Comparison of ENCODE assay signal across 8 mouse cellular contexts in genomic region chr19:53773937-53774640, GRCm38 (mm10).
DNase-seq lines count a peak whose midpoint lies in the region; ATAC-seq and TF ChIP-seq lines count a peak whose summit lies in the region.

No protein-coding gene starts in this region.

- H3K9me3 ChIP-seq in lung, embryonic 14.5 days (ENCODE audit: low read depth, low read length) = no peaks in the 10 kb centered on the region
- H3K9me3 ChIP-seq in heart, embryonic 13.5 days = no peaks in the 10 kb centered on the region
- H3K9me3 ChIP-seq in kidney, embryonic 15.5 days (replicated peaks) = no peaks in the 10 kb centered on the region

- ATAC-seq in lung, embryonic 14.5 days (ENCODE audit: insufficient read depth) = peak; percentile 52; the same call in 1 of the 2 replicates
- ATAC-seq in erythroid progenitor cell, adult 5-6 weeks (replicated peaks; ENCODE audit: low FRiP score, poor library complexity, severe bottlenecking) = peak; percentile 66; the same call in 1 of the 2 replicates
- no peak; the same call in 1 of the 2 replicates for ATAC-seq in heart, embryonic 13.5 days (ENCODE audit: extremely low read depth, insufficient number of reproducible peaks, low FRiP score, low TSS enrichment)
- peak; percentile 75 for ATAC-seq in kidney, embryonic 15.5 days (replicated peaks; ENCODE audit: low FRiP score)
- no peak for ATAC-seq in activated CD4-positive, CD25-positive, alpha-beta regulatory T cell, adult 4 months

- H3K27me3 ChIP-seq in lung, embryonic 14.5 days (ENCODE audit: insufficient read depth, low read length) = no peaks in the 10 kb centered on the region
- no peaks in the 10 kb centered on the region for H3K27me3 ChIP-seq in heart, embryonic 13.5 days (replicated peaks)
- no peaks in the 10 kb centered on the region for H3K27me3 ChIP-seq in kidney, embryonic 15.5 days

- peak; percentile 73 for DNase-seq in lung, embryonic 14.5 days
- no peak for DNase-seq in lung, postnatal 14 days
- peak; percentile 35 for DNase-seq in mesoderm, embryonic 11.5 days (ENCODE audit: low read depth, low spot score)
- no peak for DNase-seq in natural killer cell, adult 2 months (ENCODE audit: low spot score in 2 of 2)

- H3K4me3 ChIP-seq in lung, embryonic 14.5 days (ENCODE audit: low read depth, low read length) = no peak overlapping the region
- H3K4me3 ChIP-seq in heart, embryonic 13.5 days = no peak overlapping the region
- no peak overlapping the region for H3K4me3 ChIP-seq in kidney, embryonic 15.5 days (replicated peaks)

- no peak overlapping the region for H3K4me2 ChIP-seq in lung, embryonic 14.5 days
- H3K4me2 ChIP-seq in heart, embryonic 13.5 days = no peak overlapping the region
- H3K4me2 ChIP-seq in kidney, embryonic 15.5 days = no peak overlapping the region

- no peaks in the 10 kb centered on the region; the same call in 1 of the 2 replicates for H3K4me1 ChIP-seq in lung, embryonic 14.5 days (ENCODE audit: insufficient read depth)
- H3K4me1 ChIP-seq in heart, embryonic 13.5 days = peaks cover 57% of the 10 kb centered on the region
- H3K4me1 ChIP-seq in kidney, embryonic 15.5 days = peaks cover 11% of the 10 kb centered on the region

- no peaks in the 10 kb centered on the region for H3K36me3 ChIP-seq in lung, embryonic 14.5 days (ENCODE audit: insufficient read depth)
- peaks cover 8% of the 10 kb centered on the region; the same call in 1 of the 2 replicates for H3K36me3 ChIP-seq in heart, embryonic 13.5 days
- no peaks in the 10 kb centered on the region for H3K36me3 ChIP-seq in kidney, embryonic 15.5 days

- H3K27ac ChIP-seq in lung, embryonic 14.5 days (ENCODE audit: low read depth) = 0 out of 2 replicates have a peak overlapping the region, but pooled peaks have one; percentile 33
- peak overlapping the region; percentile 17; the same call in 1 of the 2 replicates for H3K27ac ChIP-seq in heart, embryonic 13.5 days (replicated peaks)
- H3K27ac ChIP-seq in kidney, embryonic 15.5 days = peak overlapping the region; percentile 9; the same call in 1 of the 2 replicates

- H3K9ac ChIP-seq in lung, embryonic 14.5 days = no peak overlapping the region
- no peak overlapping the region for H3K9ac ChIP-seq in heart, embryonic 13.5 days
- H3K9ac ChIP-seq in kidney, embryonic 15.5 days = no peak overlapping the region

- WGBS in lung, embryonic 14.5 days = 47% methylated on average over 11 of the region's 11 CpGs
- WGBS in heart, embryonic 13.5 days = 44% methylated on average over 11 of the region's 11 CpGs
- WGBS in kidney, embryonic 15.5 days = 54% methylated on average over 11 of the region's 11 CpGs

- no peak for TF ChIP-seq CTCF in lung, embryonic 14.5 days (IDR thresholded peaks at IDR 0.05; ENCODE audit: low read depth)

Comparison
In these comparisons a context has a peak if more than half of its experiments do, and no peak if none do; other contexts are left out.
1. DNase-seq: peak in lung, embryonic 14.5 days (single experiment) and mesoderm, embryonic 11.5 days (single experiment); none in lung, postnatal 14 days (single experiment) and natural killer cell, adult 2 months (0 of 2).
2. ATAC-seq: peak in lung, embryonic 14.5 days (single experiment), erythroid progenitor cell, adult 5-6 weeks (single experiment) and kidney, embryonic 15.5 days (single experiment); none in heart, embryonic 13.5 days (single experiment) and activated CD4-positive, CD25-positive, alpha-beta regulatory T cell, adult 4 months (single experiment).
3. Peak in every context shown above with its lines, with median percentiles within 50 percentile points of each other: H3K27ac ChIP-seq.